Mouse (Mus musculus) forebrain, embryonic 12.5 days (tissue): ENCODE measurements around the gene Elf2. TPM values are rescaled to one million over a fixed set of nuclear protein-coding genes. Genes with fewer than 3 reads are reported as not detected.

Experiments used
- ATAC-seq: fragments of 200-750 bp; cut with Nextera tagmentation; 2 replicates; pipeline ENCODE4 v1.8.0; 2017; ENCODE audit warnings: moderate TSS enrichment; ENCODE audit not compliant: low FRiP score
- H3K27ac ChIP-seq: fragments of 300-500 bp; sonication (generic); 2 replicates; pipeline ENCODE4 v1.5.1; 2016; ENCODE audit warnings: mild to moderate bottlenecking
- H3K27me3 ChIP-seq: fragments of 300-500 bp; sonication (generic); 2 replicates; pipeline ENCODE4 v1.6.1; 2016; ENCODE audit warnings: mild to moderate bottlenecking
- H3K36me3 ChIP-seq: fragments of 300-500 bp; sonication (generic); replicated peaks from 2 replicates; pipeline ENCODE4 v1.6.1; 2016; ENCODE audit warnings: mild to moderate bottlenecking
- H3K4me1 ChIP-seq: fragments of 300-500 bp; sonication (generic); 2 replicates; pipeline ENCODE4 v1.6.1; 2016
- H3K4me2 ChIP-seq: fragments of 300-500 bp; sonication (generic); 2 replicates; pipeline ENCODE4 v1.6.1; 2016; ENCODE audit warnings: mild to moderate bottlenecking, moderate library complexity
- H3K4me3 ChIP-seq: fragments of 300-500 bp; sonication (generic); replicated peaks from 2 replicates; pipeline ENCODE4 v1.5.1; 2016; ENCODE audit warnings: mild to moderate bottlenecking
- H3K9ac ChIP-seq: fragments of 300-500 bp; sonication (generic); 2 replicates; pipeline ENCODE4 v1.6.1; 2016; ENCODE audit warnings: mild to moderate bottlenecking
- H3K9me3 ChIP-seq: fragments of 300-500 bp; sonication (generic); 2 replicates; pipeline ENCODE4 v1.6.1; 2016
- WGBS: fragments of 180-500 bp; shearing (Covaris S2); methylation state at CpG from one replicate; pipeline ENCODE4 v1.1.7; 2016; 5-methylcytosine and 5-hydroxymethylcytosine counted together
- polyA plus RNA-seq: library from polyadenylated mRNA; unstranded; fragments of >200 nt; fragmentation: Nextera tagmentation; extraction: Ambion mirVana; gene quantifications from 2 replicates; pipeline ENCODE4 v1.2.1, GENCODE M21; 2016

Elf2 gene
- polyA plus RNA-seq, 1 experiment from 2014 or later, result 43.8 TPM

DNA sequence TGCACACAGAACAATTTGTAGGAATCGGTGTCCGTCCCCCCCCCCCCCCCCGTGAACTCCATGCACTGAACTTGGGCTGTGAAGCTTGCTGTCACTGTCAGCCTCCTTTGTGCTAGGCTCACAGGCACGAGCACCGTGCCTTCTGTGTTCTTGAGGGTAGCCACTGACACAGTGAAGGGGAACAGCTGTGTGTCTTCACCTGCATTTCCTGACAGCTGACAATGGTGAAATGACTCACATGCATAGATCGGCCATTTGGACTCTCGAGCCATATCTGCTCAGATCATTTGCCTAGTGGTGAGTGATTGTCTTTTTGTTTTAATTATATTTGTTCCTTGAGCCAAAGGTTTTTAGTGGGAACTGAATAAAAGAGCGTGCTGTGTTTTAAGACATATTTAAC is 77.5 kb downstream of the Elf2 start:
- Histone ChIP-seq H3K36me3 (peaks cover 65% of the 10 kb centered on the region), H3K9ac (no peak overlapping the region), H3K27me3 (no peaks in the 10 kb centered on the region), H3K4me2 (no peak overlapping the region), H3K4me1 (no peaks in the 10 kb centered on the region), H3K9me3 (no peaks in the 10 kb centered on the region), H3K27ac (no peak overlapping the region), H3K4me3 (no peak overlapping the region)
- 90% methylated on average over 8 of the region's 8 CpGs for WGBS
- ATAC-seq, result no peak

DNA sequence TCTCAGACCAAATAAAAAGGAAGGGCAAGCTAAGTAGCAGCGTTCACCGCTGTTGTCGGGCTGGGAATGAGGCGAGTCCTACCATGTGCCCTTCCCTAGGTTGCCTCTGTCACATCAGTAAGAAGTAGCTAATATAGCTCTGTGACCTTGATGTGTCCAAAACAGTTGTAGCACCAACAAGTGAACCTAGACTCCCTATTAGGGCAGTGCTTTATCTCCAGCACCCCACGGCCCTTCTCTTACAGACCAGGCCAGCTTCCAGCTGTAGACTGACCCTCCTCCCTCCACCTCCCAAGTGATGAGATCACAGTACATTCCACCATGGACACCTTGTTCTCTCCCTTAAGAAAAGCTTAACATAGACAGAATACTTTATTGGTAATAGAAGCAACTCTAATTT is 82.4 kb downstream of the Elf2 start:
- H3K36me3 ChIP-seq, result peaks cover 80% of the 10 kb centered on the region
- no peak overlapping the region for H3K4me2 ChIP-seq
- 93% methylated on average over 5 of the region's 5 CpGs for WGBS
- H3K27me3 ChIP-seq, result no peaks in the 10 kb centered on the region
- H3K27ac ChIP-seq, result no peak overlapping the region
- ATAC-seq, result no peak
- no peak overlapping the region for H3K4me3 ChIP-seq
- no peak overlapping the region for H3K9ac ChIP-seq
- H3K9me3 ChIP-seq, result no peaks in the 10 kb centered on the region
- no peaks in the 10 kb centered on the region for H3K4me1 ChIP-seq

DNA sequence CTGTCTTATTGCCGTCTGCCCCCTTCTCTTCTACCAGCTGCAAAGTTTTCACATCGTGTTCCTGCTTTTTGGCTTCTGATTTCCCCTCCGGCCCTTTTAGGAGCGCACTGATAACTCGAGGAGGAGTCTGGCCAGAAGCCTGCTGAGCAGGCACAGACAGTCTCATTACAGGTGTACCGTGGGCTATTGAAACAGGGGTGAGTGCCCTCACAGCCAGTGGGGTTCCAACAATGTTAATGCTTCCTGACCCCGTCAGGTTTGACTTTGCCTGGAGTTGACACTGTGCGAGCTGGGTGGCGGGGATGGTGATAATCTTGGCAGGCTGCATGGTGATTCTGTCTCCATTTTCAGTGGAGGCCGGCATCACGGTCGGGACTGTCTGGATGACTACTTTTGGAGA is 84.0 kb downstream of the Elf2 start:
- Histone ChIP-seq H3K27me3 (no peaks in the 10 kb centered on the region), H3K27ac (no peak overlapping the region), H3K9me3 (no peaks in the 10 kb centered on the region), H3K4me2 (no peak overlapping the region), H3K4me1 (no peaks in the 10 kb centered on the region), H3K4me3 (no peak overlapping the region), H3K36me3 (peaks cover 81% of the 10 kb centered on the region), H3K9ac (no peak overlapping the region)
- no peak for ATAC-seq
- WGBS, result 89% methylated on average over 12 of the region's 12 CpGs

DNA sequence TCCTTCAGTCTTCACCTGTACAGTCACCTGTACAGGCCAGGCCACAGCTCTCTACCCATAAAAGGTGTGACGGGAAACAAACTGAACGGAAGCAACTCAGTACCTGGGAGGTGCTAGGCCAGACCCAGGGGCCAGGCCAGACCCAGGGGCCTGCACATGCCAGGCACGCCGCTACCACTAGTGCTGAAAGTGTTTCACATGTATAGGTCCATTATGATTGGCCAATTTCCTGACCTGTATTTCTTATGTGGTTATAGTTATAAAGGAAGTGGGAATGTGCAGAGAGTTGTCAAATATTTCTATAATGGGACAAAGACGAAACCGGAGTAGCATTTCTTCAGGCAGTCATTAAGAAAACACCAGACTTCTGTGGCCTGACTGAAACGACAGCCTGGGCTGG is 85.7 kb downstream of the Elf2 start:
- H3K27ac ChIP-seq, result no peak overlapping the region
- ATAC-seq, result no peak

DNA sequence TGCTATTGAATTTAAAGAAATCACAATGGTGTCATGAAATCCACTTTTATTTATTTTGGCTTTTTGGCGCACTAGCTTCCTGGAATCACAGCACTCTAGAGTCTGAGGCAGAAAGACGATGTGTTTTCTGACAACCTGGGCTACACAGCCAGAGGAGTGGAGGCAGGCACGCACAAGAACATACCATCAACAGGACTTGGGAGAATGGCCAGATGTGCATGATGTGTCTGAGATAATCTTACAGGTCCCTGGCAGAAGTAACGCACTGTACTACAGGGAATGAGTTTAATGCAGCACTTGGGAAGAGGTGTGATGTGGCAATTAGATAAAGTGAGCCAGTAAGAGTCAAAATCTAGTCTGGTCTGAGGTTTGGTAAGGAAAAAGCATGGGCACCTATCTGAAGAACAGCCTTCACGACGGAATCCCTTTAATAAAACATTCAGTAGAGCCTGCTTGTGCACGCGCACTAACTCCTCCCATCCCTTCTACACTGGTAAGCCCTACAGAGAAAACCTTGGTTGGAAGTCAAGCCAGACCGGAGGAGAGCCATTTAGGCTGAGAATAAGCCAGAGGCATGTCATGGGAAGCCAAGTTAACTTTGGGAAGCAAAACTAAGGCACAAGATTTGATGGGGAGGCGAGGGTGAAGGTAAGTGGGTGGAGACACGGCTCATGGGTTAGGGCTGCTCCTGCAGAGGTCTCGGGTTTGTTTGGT is 87.6 kb downstream of the Elf2 start:
- Histone ChIP-seq H3K9ac (no peak overlapping the region), H3K27me3 (no peaks in the 10 kb centered on the region), H3K27ac (no peak overlapping the region), H3K9me3 (no peaks in the 10 kb centered on the region), H3K36me3 (peaks cover 78% of the 10 kb centered on the region), H3K4me1 (no peaks in the 10 kb centered on the region), H3K4me3 (no peak overlapping the region), H3K4me2 (no peak overlapping the region)
- WGBS, result 90% methylated on average over 12 of the region's 12 CpGs
- no peak for ATAC-seq

More for the DNA sequence above, 85.7 kb downstream of the Elf2 start:
- H3K36me3 ChIP-seq, result peaks cover 85% of the 10 kb centered on the region
- H3K4me1 ChIP-seq, result no peaks in the 10 kb centered on the region
- H3K9me3 ChIP-seq, result no peaks in the 10 kb centered on the region
- no peaks in the 10 kb centered on the region for H3K27me3 ChIP-seq
- H3K4me2 ChIP-seq, result no peak overlapping the region
- 93% methylated on average over 7 of the region's 7 CpGs for WGBS
- no peak overlapping the region for H3K9ac ChIP-seq
- H3K4me3 ChIP-seq, result no peak overlapping the region

DNA sequence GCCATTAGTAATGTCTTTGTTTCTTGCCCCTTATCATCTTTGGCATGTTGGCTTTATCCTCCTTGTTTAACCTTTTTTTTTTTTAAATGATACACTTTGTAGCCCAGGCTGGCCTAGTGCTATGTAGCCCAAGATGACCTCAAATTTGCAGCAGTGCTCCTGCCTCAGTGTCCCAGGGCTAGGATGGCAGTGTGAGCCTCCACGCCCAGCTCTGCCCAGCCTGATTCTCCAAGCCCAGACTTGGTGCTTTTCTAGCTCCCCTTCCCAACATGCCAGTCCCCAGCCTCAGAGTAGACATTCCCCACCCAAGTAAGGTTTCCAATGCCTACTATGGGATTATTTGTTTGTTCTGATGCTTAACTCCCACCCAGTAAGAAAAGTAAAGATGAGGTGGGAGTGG is 88.2 kb downstream of the Elf2 start:
- Histone ChIP-seq H3K4me3 (no peak overlapping the region), H3K27ac (no peak overlapping the region), H3K4me1 (no peaks in the 10 kb centered on the region), H3K36me3 (peaks cover 79% of the 10 kb centered on the region), H3K9ac (no peak overlapping the region), H3K27me3 (no peaks in the 10 kb centered on the region), H3K4me2 (no peak overlapping the region), H3K9me3 (no peaks in the 10 kb centered on the region)
- ATAC-seq, result no peak
- WGBS, result 95% methylated on average over 1 of the region's 1 CpGs

DNA sequence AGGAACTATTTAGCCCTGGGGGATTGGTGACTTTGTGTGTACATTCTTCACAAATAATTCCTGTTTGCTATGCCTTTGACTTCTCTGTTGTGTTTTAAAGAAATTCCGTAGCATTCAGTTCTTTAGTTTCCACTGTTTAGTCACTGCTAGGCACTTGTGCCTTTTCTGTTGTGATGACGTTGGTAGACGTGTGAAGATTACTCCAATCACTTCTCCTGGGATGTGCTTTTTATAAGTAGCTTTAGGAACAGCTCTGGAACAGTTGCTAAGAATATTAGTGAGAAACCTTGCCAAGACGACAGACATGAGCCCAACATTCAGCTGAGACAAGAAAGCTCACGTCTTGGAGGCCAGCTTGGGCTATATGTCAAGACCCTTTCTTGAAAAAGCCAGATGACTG is 89.4 kb downstream of the Elf2 start:
- Histone ChIP-seq H3K36me3 (peaks cover 68% of the 10 kb centered on the region), H3K9ac (no peak overlapping the region), H3K9me3 (no peaks in the 10 kb centered on the region), H3K27ac (no peak overlapping the region), H3K27me3 (no peaks in the 10 kb centered on the region), H3K4me1 (no peaks in the 10 kb centered on the region), H3K4me2 (no peak overlapping the region), H3K4me3 (no peak overlapping the region)
- WGBS, result 87% methylated on average over 5 of the region's 5 CpGs
- no peak for ATAC-seq

DNA sequence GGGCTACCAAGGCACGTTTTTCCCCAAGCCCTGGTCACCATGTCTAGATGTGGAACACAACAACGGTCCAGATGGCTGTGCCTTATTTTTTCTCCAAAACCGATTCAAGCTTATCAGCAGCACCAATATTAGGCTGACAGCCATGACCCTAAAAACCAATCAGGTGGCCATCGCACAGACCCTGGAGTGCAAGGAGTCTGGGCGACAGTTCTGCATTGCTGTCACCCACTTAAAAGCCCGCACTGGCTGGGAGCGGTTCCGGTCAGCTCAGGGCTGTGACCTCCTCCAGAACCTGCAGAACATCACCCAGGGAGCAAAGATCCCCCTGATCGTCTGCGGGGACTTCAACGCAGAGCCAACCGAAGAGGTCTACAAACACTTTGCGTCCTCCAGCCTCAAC is 90.6 kb downstream of the Elf2 start:
- no peaks in the 10 kb centered on the region for H3K4me1 ChIP-seq
- no peaks in the 10 kb centered on the region for H3K9me3 ChIP-seq
- H3K27me3 ChIP-seq, result no peaks in the 10 kb centered on the region
- no peak overlapping the region for H3K9ac ChIP-seq
- H3K36me3 ChIP-seq, result peaks cover 62% of the 10 kb centered on the region
- H3K4me3 ChIP-seq, result no peak overlapping the region
- ATAC-seq, result no peak
- 94% methylated on average over 13 of the region's 13 CpGs for WGBS
- no peak overlapping the region for H3K27ac ChIP-seq
- no peak overlapping the region for H3K4me2 ChIP-seq

DNA sequence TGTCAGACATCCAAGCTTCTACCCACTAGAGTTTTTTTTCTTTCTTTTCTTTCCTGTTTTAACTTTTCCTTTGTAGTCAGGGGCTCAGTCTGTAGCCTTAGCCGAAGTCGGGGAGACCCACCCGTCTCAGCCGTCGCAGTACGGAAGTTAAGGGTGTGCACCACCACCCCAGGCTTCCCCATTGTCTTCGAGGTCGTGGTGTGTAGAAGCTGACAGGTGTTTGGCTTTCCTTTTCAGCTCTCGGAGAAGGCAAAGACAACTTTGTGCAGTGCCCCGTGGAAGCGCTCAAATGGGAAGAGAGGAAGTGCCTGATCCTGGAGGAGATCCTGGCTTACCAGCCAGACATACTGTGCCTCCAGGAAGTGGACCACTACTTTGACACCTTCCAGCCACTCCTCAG is 91.0 kb downstream of the Elf2 start:
- no peaks in the 10 kb centered on the region for H3K27me3 ChIP-seq
- ATAC-seq, result no peak
- H3K27ac ChIP-seq, result no peak overlapping the region
- peaks cover 59% of the 10 kb centered on the region for H3K36me3 ChIP-seq
- H3K9ac ChIP-seq, result no peak overlapping the region
- 91% methylated on average over 11 of the region's 11 CpGs for WGBS
- H3K9me3 ChIP-seq, result no peaks in the 10 kb centered on the region
- H3K4me1 ChIP-seq, result no peaks in the 10 kb centered on the region
- H3K4me3 ChIP-seq, result no peak overlapping the region
- H3K4me2 ChIP-seq, result no peak overlapping the region

DNA sequence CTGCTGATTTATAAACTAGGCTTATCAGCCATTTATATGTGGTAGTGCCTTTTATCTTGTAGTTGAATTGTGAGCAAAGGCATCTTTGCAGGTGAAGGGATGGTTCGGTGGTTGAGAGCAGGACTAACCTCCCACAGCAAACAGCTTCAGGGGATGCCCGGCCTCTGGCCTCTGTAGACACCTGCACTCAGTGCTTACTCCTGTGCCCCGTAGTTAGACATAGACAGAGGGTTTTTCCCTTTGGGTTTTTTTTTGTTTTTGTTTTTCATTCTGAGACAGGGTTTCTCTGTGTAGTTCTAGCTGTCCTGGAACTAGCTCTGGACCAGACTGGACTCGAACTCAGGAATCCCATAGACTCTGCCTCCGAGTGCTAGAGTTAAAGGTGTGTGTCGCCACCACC is 91.9 kb downstream of the Elf2 start:
- Histone ChIP-seq H3K9ac (no peak overlapping the region), H3K27ac (no peak overlapping the region), H3K4me1 (no peaks in the 10 kb centered on the region), H3K9me3 (no peaks in the 10 kb centered on the region), H3K27me3 (no peaks in the 10 kb centered on the region), H3K4me3 (no peak overlapping the region), H3K4me2 (no peak overlapping the region), H3K36me3 (peaks cover 52% of the 10 kb centered on the region)
- 95% methylated on average over 6 of the region's 6 CpGs for WGBS
- no peak for ATAC-seq

DNA sequence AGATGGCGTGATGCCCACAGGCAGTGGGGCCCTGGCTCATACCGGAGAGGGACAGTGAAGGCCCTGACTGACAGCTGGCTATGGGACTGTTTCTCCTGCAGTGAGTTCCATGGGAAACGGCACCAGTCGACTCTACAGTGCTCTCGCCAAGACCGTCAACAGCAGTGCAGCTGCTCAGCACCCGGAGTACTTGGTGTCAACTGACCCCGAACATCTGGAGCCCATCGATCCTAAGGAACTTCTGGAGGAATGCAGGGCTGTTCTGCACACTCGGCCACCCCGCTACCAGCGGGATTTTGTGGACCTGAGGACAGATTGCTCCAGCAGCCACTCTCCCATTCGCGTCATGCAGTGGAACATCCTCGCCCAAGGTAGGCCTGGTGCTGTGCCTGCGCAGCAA is 92.8 kb downstream of the Elf2 start:
- WGBS, result 91% methylated on average over 16 of the region's 16 CpGs
- Histone ChIP-seq H3K4me3 (no peak overlapping the region), H3K9ac (0 out of 2 replicates have a peak overlapping the region, but pooled peaks have one; percentile 2), H3K36me3 (peaks cover 43% of the 10 kb centered on the region), H3K27me3 (no peaks in the 10 kb centered on the region), H3K27ac (no peak overlapping the region), H3K9me3 (no peaks in the 10 kb centered on the region), H3K4me1 (no peaks in the 10 kb centered on the region), H3K4me2 (no peak overlapping the region)
- ATAC-seq, result no peak

DNA sequence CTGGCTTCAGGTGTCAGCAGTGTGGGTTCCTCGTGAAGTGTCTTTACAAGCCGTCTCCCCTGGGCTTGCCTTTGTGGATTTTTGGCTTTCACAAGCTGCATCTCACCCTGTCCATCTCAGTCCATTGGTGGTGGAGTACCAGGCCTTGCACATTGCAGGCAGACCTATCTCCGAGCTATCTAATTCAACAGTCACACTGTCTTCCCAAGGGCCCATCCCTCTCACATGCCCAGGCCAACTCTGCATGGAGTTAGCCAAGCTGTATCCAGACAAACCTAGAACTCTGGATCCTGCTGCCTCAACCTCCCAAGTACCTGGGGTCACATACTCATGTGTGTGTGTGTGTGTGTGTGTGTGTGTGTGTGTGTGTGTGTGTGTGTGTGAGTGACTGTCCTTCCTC is 100.9 kb downstream of the Elf2 start:
- no peak overlapping the region for H3K27ac ChIP-seq
- 95% methylated on average over 3 of the region's 3 CpGs for WGBS
- no peaks in the 10 kb centered on the region for H3K27me3 ChIP-seq
- 0 out of 2 replicates have a peak, but pooled peaks cover 3% of the 10 kb centered on the region for H3K4me1 ChIP-seq
- H3K36me3 ChIP-seq, result 0 out of 2 replicates have a peak, but pooled peaks cover 4% of the 10 kb centered on the region
- H3K9ac ChIP-seq, result no peak overlapping the region
- H3K9me3 ChIP-seq, result no peaks in the 10 kb centered on the region
- H3K4me3 ChIP-seq, result no peak overlapping the region
- no peak for ATAC-seq
- H3K4me2 ChIP-seq, result no peak overlapping the region

DNA sequence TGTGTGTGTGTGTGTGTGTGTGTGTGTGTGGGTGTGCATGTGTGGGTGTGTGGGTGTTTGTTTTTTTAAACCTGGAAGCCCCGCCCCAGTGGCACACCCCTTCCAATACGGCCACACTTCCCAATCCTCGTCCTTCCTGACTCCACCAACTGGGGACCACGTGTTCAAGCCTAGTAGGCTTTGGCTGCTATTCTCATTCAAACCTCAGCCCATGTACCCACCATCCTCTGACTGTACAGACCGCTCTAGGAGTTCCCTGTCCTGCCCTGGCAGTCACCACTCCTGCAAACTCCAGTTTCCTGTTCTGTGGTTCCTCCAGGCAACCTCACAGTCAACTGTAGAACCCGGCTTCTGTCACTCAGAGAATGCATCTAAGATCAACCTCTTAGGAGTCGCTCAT is 101.9 kb downstream of the Elf2 start:
- H3K27ac ChIP-seq, result no peak overlapping the region
- no peak for ATAC-seq
- H3K27me3 ChIP-seq, result no peaks in the 10 kb centered on the region
- H3K36me3 ChIP-seq, result 0 out of 2 replicates have a peak, but pooled peaks cover 4% of the 10 kb centered on the region
- H3K4me2 ChIP-seq, result no peak overlapping the region
- 0 out of 2 replicates have a peak, but pooled peaks cover 5% of the 10 kb centered on the region for H3K4me1 ChIP-seq
- no peaks in the 10 kb centered on the region for H3K9me3 ChIP-seq
- 93% methylated on average over 6 of the region's 7 CpGs for WGBS
- no peak overlapping the region for H3K9ac ChIP-seq
- no peak overlapping the region for H3K4me3 ChIP-seq
